Mouse (Mus musculus) ES-E14 (cell line): ENCODE data around the gene Ulk4.

ENCODE experiments used
- ZC3H11A ChIP-seq: IDR thresholded peaks from 2 replicates; pipeline ENCODE4 v1.6.1; 2012; ENCODE audit warnings: low read depth, mild to moderate bottlenecking, inconsistent platforms, low read length, borderline replicate concordance
- ZNF384 ChIP-seq: IDR thresholded peaks from 2 replicates; pipeline ENCODE4 v1.6.1; 2012; ENCODE audit warnings: low read depth, low read length, inconsistent platforms

DNA sequence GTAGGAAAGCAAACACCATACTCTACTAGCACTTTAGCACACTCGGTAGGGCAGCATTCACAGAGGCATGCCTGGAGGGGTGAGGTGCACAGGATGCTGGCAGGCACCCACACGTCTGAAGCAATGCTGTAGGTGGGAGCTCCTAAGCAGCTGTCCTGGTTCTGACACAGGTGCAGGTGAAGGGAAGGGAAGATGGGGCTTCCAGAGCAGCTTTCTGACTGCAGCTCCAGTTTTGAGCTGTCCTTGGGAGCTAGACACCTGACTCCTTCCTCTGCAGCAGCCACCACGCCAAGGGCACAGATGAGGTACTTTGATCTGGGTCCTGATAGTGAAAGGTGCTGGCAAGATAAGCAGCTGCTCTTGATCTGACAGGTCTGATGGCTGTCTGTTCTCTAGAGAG is 315.5 kb downstream of the Ulk4 start:
- no peak for TF ChIP-seq ZNF384
- TF ChIP-seq ZC3H11A, result no peak
